Mouse (Mus musculus) heart, postnatal 4 days (tissue): ENCODE measurements around the gene Pabpc5. TPM values are rescaled to one million over a fixed set of nuclear protein-coding genes. Genes with fewer than 3 reads are reported as not detected.
A peak's percentile ranks its signal among the peaks of the same experiment; 100 is the strongest.

Experiments
- DNase-seq: peaks from one replicate; pipeline ENCODE4 v3.0.0; 2021
- total RNA-seq, 2 experiments: library from RNA; stranded (reverse); gene quantifications; 2 replicates each; pipeline ENCODE4 v1.2.3; 2021

Gene Pabpc5
- total RNA-seq: not detected

- DNase-seq: peak; percentile 54
These were observed at the start of gene Pabpc5 for GRCm38 (mm10) chrX:119927081-119927571. TSS of gene Pabpc5 (plus strand) at chrX:119927196.

DNA sequence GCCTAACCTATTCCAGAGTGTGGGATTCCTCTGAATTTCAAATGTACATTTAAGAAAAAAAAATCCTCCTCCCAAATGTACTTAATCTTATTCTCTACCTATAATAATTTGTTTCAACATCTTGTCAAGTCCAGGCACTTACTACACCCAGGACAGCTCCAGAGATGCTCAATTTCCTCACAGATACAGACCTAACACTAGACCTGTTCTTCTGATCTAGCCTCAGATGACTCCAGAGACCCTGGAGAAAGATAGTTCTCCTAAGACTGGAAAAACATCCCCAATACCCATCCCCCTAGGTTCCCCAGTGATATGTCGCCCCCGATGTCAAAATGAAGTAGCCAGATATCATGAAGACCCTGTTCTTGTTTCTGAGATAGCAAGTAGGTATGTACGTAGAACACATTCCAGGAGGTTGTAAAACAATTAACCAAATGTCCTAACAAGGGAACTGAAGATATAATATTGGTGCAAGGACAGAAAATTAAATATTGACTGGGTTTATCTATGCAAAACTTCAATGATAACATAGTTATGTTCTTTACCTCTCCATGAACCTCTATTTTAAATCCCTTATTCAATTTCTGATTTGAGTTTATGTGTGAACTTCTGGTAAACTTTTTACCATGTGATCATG, 39.9 kb upstream of the Pabpc5 start:
- DNase-seq: no peak

DNA sequence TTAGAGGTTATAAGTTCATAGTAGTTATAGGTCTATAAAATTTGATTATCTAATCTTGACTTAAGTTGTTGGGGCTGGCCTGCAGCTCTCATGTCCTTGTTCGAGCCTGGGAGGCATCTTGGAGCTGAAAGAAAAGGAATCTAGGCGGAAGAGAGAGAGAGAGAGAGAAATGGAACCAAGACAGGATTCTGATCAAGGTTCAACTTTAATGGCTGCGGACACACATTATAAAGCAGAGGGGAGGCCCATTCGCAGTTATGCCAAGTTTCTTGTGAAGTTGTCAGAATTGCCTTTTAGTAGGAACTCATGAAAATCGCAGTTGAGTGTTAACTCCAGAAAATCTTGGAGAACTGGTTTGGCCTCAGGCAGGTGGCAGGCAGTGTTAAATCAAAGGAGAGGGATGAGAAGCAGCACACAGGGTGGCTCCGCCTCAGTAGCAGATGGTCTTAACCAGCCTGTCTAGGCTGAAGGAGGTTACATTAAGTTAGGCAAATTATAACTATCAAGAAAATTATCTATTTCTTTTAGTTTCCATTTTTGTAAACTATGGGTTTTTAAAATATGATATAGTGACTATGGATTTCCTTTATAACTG, 38.6 kb upstream of the Pabpc5 start:
- no peak for DNase-seq

GRCm38 (mm10) chrX:119927852-119928251, 856 bp downstream of the Pabpc5 start:
- DNase-seq: no peak
